Mouse (Mus musculus) testis, adult 2 months (tissue): Measurements from ENCODE around the gene Ptprd.

Experiments used
- CTCF ChIP-seq: fragments of 200-500 bp; IDR thresholded peaks from 2 replicates; pipeline ENCODE4 v1.5.1; 2012; ENCODE audit warnings: low read depth, mild to moderate bottlenecking, inconsistent platforms, low read length, moderate library complexity; ENCODE audit not compliant: control insufficient read depth, insufficient read depth, insufficient replicate concordance
- POLR2A ChIP-seq: fragments of 200-500 bp; IDR thresholded peaks from 2 replicates; pipeline ENCODE4 v1.6.1; 2012; ENCODE audit warnings: low read depth, mild to moderate bottlenecking, inconsistent platforms, low read length, moderate library complexity; ENCODE audit not compliant: control insufficient read depth

- no peak for TF ChIP-seq CTCF
- TF ChIP-seq POLR2A = no peak
These were observed 1797.2 kb downstream of the Ptprd start for GRCm38 (mm10) chr4:76414591-76414990.
